Mouse (Mus musculus) midbrain, embryonic 15.5 days (tissue): ENCODE data around the gene Atp6v0a1. TPM values are rescaled to one million over a fixed set of nuclear protein-coding genes. Genes with fewer than 3 reads are reported as not detected.

Source experiments
- ATAC-seq: fragments of 200-750 bp; cut with Nextera tagmentation; replicated peaks from 2 replicates; pipeline ENCODE4 v1.8.0; 2017; ENCODE audit warnings: moderate TSS enrichment
- H3K27ac ChIP-seq: fragments of 300-500 bp; sonication (generic); 2 replicates; pipeline ENCODE4 v1.5.1; 2015; ENCODE audit warnings: mild to moderate bottlenecking, inconsistent platforms
- H3K27me3 ChIP-seq: fragments of 300-500 bp; sonication (generic); replicated peaks from 2 replicates; pipeline ENCODE4 v1.6.1; 2015; ENCODE audit warnings: inconsistent platforms
- H3K36me3 ChIP-seq: fragments of 300-500 bp; sonication (generic); replicated peaks from 2 replicates; pipeline ENCODE4 v1.6.1; 2015; ENCODE audit warnings: inconsistent platforms
- H3K4me1 ChIP-seq: fragments of 300-500 bp; sonication (generic); 2 replicates; pipeline ENCODE4 v1.6.1; 2015; ENCODE audit warnings: inconsistent platforms
- H3K4me2 ChIP-seq: fragments of 300-500 bp; sonication (generic); 2 replicates; pipeline ENCODE4 v1.6.1; 2015; ENCODE audit warnings: inconsistent platforms, mild to moderate bottlenecking, moderate library complexity
- H3K4me3 ChIP-seq: fragments of 300-500 bp; sonication (generic); 2 replicates; pipeline ENCODE4 v1.5.1; 2015; ENCODE audit warnings: mild to moderate bottlenecking, inconsistent platforms
- H3K9ac ChIP-seq: fragments of 300-500 bp; sonication (generic); 2 replicates; pipeline ENCODE4 v1.6.1; 2015; ENCODE audit warnings: mild to moderate bottlenecking, inconsistent platforms
- H3K9me3 ChIP-seq: fragments of 300-500 bp; sonication (generic); 2 replicates; pipeline ENCODE4 v1.6.1; 2016; ENCODE audit warnings: inconsistent platforms
- WGBS: fragments of 180-500 bp; shearing (Covaris S2); methylation state at CpG from one replicate; pipeline ENCODE4 v1.1.7; 2015; ENCODE audit warnings: mixed read lengths; 5-methylcytosine and 5-hydroxymethylcytosine counted together
- polyA plus RNA-seq: library from polyadenylated mRNA; unstranded; fragments of >200 nt; fragmentation: Nextera tagmentation; extraction: Ambion mirVana; gene quantifications from 2 replicates; pipeline ENCODE4 v1.2.1, GENCODE M21; 2015

The Atp6v0a1 gene
- polyA plus RNA-seq, 1 experiment from 2014 or later = 148 TPM

DNA sequence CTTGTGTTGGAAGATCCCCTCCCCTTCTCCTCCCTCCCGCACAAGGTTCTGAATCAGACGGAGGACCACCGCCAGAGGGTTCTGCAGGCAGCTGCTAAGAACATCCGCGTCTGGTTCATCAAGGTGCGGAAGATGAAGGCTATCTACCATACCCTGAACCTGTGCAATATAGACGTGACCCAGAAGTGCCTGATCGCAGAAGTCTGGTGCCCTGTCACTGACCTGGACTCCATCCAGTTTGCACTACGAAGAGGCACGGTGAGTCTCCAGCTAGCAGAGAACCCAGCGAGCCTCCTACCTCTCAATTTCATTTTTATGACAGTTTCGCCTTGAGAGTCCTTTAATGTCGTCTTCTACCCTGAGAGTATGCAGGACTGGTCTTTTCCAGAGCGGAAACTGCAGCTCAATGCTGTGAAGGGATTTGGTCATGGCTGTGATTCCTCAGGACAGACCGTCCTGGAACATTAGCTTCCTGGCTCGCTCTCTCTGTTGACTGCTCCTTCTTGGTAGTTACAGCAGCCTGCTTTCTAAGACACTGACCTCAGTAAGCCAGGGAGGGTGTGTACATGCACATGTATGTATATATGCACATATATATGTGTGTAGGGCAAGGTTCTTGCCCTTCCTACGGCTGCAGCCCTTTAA lies 24.7 kb downstream of the Atp6v0a1 start:
- WGBS = 95% methylated on average over 17 of the region's 17 CpGs
- Histone ChIP-seq H3K36me3 (peaks cover 62% of the 10 kb centered on the region), H3K4me1 (no peaks in the 10 kb centered on the region), H3K4me2 (no peak overlapping the region), H3K9ac (no peak overlapping the region), H3K4me3 (no peak overlapping the region), H3K27me3 (no peaks in the 10 kb centered on the region), H3K9me3 (no peaks in the 10 kb centered on the region), H3K27ac (no peak overlapping the region)
- no peak for ATAC-seq

DNA sequence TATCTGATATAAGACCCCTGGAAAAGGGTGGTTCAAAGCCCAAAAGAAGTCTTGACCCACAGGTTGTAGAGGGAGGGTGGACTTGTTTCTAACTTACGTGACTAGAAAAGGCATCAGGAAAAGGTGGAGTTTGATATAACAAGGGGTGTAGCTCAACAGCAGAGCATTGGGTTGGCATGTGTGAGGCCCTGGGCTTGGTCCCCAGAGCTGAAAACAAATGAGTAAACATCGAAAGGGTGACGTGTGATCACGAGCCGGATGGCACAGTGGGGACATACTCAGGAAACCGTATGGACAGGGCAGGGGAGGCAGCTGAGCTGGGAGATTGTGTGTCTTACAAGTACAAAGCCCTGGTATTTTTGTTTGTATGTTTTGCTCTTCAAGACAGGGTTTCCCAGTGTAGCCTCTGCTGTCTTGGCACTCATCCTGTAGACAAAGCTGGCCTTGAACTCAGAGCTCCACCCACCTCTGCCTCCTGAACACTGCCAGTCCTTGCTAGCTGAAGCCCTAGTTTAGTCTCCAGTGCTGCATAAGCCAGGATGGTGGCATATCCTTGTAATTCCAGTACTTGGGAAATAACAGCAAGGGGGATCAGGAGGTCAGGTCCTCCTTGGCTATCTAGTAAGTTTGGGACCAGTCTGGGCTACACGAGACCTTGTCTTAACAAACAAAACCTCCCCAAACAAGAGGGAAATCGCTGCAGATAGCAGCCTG lies 25.5 kb downstream of the Atp6v0a1 start:
- Histone ChIP-seq H3K9me3 (no peaks in the 10 kb centered on the region), H3K4me1 (no peaks in the 10 kb centered on the region), H3K4me3 (no peak overlapping the region), H3K9ac (no peak overlapping the region), H3K27ac (no peak overlapping the region), H3K27me3 (no peaks in the 10 kb centered on the region), H3K4me2 (no peak overlapping the region), H3K36me3 (peaks cover 63% of the 10 kb centered on the region)
- WGBS = 94% methylated on average over 8 of the region's 8 CpGs
- no peak for ATAC-seq

DNA sequence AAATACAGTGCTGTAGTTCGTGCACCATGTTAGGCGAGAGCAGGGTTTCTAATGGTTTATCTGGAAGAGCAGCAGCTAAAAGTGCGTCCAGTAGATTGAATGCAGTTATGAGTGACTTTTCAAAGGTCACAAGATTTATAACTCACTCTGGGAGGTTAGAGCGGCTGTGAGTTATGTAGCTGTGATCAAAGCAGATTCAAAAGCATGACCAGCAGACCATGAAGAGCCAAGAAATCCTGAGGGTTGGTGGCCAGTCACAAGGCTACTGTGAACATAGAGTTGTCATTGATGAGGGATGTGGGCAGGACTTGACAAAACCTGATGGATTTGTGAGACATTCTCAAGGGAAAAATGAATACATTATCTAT lies 26.1 kb downstream of the Atp6v0a1 start:
- no peak overlapping the region for H3K9ac ChIP-seq
- H3K27me3 ChIP-seq = no peaks in the 10 kb centered on the region
- H3K36me3 ChIP-seq = peaks cover 62% of the 10 kb centered on the region
- no peak overlapping the region for H3K4me2 ChIP-seq
- H3K27ac ChIP-seq = no peak overlapping the region
- H3K4me3 ChIP-seq = no peak overlapping the region
- WGBS = 86% methylated on average over 4 of the region's 4 CpGs
- H3K9me3 ChIP-seq = no peaks in the 10 kb centered on the region
- ATAC-seq = no peak
- no peaks in the 10 kb centered on the region for H3K4me1 ChIP-seq

DNA sequence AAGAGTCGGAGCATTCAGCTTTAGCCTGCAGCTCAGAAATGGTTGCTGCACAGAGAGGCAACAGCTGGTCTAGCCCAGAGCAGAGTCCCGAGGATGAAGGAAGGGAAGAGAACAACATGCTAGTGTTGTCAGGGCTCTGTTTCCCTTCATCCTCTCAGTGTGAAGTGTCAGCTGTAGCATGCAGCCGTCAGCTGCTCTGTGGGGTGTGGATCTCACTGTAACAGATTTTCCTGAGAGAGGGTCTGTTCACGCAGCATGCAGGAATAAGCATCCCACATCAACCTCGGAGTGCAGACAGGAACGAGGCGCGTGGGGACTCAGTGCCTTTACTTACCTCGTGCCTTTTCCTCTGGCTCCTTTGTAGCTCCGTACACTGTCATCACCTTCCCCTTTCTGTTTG lies 28.5 kb downstream of the Atp6v0a1 start:
- H3K4me3 ChIP-seq = no peak overlapping the region
- no peaks in the 10 kb centered on the region for H3K4me1 ChIP-seq
- 84% methylated on average over 10 of the region's 10 CpGs for WGBS
- H3K36me3 ChIP-seq = peaks cover 55% of the 10 kb centered on the region
- H3K9ac ChIP-seq = no peak overlapping the region
- no peak overlapping the region for H3K4me2 ChIP-seq
- H3K27me3 ChIP-seq = no peaks in the 10 kb centered on the region
- no peaks in the 10 kb centered on the region for H3K9me3 ChIP-seq
- no peak for ATAC-seq
- H3K27ac ChIP-seq = no peak overlapping the region

DNA sequence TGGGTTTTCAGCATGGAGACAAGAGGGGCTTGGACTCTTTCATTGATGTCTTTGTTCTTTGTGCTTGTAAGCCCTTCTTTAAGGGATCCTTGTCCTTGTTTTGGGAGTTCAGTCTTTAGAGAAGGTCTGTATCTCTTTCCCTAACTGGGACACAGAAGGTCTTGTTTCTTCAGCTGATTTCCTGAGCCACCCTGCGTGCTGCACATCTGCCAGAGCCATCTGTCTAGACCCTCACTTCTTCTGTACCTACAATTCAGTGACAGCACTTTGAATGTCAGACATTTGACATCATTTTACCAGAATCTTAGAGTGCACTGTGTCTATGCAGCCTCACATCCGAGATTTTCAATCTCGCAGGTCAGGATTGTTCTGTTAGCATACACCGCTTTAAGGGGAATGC lies 36.6 kb downstream of the Atp6v0a1 start:
- 90% methylated on average over 4 of the region's 4 CpGs for WGBS
- Histone ChIP-seq H3K9me3 (no peaks in the 10 kb centered on the region), H3K36me3 (peaks cover 59% of the 10 kb centered on the region), H3K4me2 (no peak overlapping the region), H3K9ac (no peak overlapping the region), H3K4me3 (no peak overlapping the region), H3K4me1 (no peaks in the 10 kb centered on the region), H3K27me3 (no peaks in the 10 kb centered on the region), H3K27ac (no peak overlapping the region)
- ATAC-seq = no peak

DNA sequence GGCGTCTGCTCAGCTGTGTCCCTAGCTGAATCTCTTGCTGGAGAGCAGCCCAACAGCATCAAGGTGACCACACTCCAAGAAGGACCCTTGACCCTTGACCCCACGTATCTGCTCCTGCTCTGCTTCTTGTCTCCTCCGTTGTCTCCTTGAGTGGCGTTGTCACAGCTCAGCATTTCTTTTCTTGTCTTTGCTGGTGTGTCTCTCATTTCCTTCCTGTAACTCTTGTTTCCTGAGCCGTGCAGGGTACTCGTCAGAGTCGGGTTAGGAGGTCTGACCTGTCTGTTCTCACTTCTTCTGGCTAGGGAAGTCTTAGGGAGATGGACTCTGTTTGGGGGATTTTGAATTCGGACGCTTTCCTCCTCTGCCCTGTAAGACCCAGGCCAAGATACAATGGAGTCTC lies 37.2 kb downstream of the Atp6v0a1 start:
- Histone ChIP-seq H3K4me2 (no peak overlapping the region), H3K36me3 (peaks cover 55% of the 10 kb centered on the region), H3K9ac (no peak overlapping the region), H3K27me3 (no peaks in the 10 kb centered on the region), H3K4me3 (no peak overlapping the region), H3K4me1 (no peaks in the 10 kb centered on the region), H3K9me3 (no peaks in the 10 kb centered on the region), H3K27ac (no peak overlapping the region)
- 65% methylated on average over 9 of the region's 9 CpGs for WGBS
- ATAC-seq = no peak

DNA sequence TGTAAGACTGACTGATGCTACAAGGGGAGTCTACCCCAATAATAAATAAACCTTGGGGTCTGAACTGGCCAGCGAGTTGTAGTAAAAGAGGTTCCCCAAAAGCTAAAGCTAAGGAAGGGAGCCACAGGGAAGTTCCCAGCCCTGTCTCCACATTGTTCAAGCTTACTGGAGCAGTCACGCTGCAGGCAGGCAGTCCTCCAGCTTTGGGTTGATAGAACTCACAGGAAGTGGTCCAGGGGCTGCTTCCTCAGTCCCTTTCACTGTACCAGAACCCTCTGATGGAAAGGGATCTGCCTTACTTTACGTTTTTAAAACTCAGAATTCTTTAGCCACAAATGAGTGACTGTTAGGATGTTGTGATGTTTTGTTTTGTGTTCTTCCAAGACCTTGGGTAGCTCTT lies 38.2 kb downstream of the Atp6v0a1 start:
- Histone ChIP-seq H3K9me3 (no peaks in the 10 kb centered on the region), H3K4me1 (no peaks in the 10 kb centered on the region), H3K4me2 (no peak overlapping the region), H3K36me3 (peaks cover 64% of the 10 kb centered on the region), H3K27ac (no peak overlapping the region), H3K27me3 (no peaks in the 10 kb centered on the region), H3K9ac (no peak overlapping the region), H3K4me3 (no peak overlapping the region)
- ATAC-seq = no peak
- WGBS = 73% methylated on average over 3 of the region's 3 CpGs

DNA sequence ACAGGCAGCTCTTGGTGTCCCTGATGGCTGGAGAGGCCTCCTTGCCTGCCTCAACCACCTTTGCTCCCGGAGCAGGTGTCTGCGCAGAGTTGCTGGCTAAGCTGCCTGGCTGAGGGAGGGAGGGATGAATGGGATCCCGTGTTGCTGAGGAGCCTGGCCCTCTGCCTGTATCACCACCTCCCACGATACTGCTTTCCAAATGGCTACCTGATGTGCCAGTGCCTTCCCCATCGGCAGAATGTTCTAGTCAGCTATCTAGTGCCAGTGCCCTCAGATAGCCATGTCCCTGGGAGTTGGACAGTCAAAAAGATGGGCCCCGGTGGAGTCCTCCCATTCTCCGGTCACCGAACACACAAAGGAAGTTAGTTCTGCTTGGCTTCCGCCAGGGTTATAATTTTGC lies 41.1 kb downstream of the Atp6v0a1 start:
- H3K9ac ChIP-seq = no peak overlapping the region
- H3K36me3 ChIP-seq = peaks cover 62% of the 10 kb centered on the region
- H3K4me1 ChIP-seq = no peaks in the 10 kb centered on the region
- no peak overlapping the region for H3K4me3 ChIP-seq
- H3K9me3 ChIP-seq = no peaks in the 10 kb centered on the region
- WGBS = 86% methylated on average over 9 of the region's 9 CpGs
- no peaks in the 10 kb centered on the region for H3K27me3 ChIP-seq
- no peak for ATAC-seq
- no peak overlapping the region for H3K27ac ChIP-seq
- H3K4me2 ChIP-seq = no peak overlapping the region

DNA sequence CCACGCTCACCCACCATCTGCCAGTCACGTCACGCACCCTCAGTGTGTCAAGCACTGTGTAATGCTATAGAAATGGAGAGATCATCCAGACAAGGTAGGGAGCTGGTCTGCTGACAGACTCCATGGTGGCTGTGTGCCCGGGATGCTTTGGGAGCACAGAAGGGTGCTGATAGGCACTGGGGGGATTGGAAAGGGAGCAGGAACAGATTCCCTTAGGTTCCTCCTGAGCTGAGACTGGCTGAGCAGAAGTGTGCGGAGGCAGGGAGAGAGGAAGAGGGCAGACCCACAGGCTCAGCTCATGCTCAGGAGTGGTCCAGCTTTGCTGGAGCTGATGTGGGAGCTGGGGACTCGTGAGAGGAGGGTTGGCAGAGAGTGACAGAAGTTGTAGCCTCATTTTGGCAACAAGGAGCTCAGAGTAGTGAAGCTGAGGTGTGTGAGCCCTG lies 41.8 kb downstream of the Atp6v0a1 start:
- H3K4me2 ChIP-seq = no peak overlapping the region
- no peaks in the 10 kb centered on the region for H3K9me3 ChIP-seq
- H3K27me3 ChIP-seq = no peaks in the 10 kb centered on the region
- H3K36me3 ChIP-seq = peaks cover 66% of the 10 kb centered on the region
- no peak overlapping the region for H3K27ac ChIP-seq
- WGBS = 82% methylated on average over 6 of the region's 6 CpGs
- no peak for ATAC-seq
- no peaks in the 10 kb centered on the region for H3K4me1 ChIP-seq
- H3K4me3 ChIP-seq = no peak overlapping the region
- H3K9ac ChIP-seq = no peak overlapping the region

DNA sequence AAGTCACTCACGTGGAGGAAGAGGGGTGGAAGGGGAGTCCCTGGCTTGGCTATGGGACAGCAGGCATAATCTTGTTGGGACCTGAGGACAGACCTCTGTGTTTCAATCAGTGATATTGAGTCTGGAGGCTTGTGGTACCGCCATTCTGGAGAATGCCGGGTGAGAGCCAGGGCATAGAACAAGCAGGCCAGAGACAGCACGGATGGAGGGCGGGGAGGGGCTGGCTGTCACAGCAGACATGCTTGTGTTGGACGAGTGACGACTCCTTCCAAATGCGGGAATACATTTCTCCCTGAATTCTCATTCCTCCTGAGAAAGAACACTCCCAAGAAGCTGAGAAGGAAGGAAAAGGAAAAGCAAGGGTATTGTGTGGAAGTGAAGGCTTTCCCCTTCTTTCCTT lies 42.4 kb downstream of the Atp6v0a1 start:
- Histone ChIP-seq H3K27me3 (no peaks in the 10 kb centered on the region), H3K36me3 (peaks cover 68% of the 10 kb centered on the region), H3K4me1 (no peaks in the 10 kb centered on the region), H3K4me2 (no peak overlapping the region), H3K4me3 (no peak overlapping the region), H3K9ac (no peak overlapping the region), H3K27ac (no peak overlapping the region), H3K9me3 (no peaks in the 10 kb centered on the region)
- no peak for ATAC-seq
- 85% methylated on average over 8 of the region's 8 CpGs for WGBS

DNA sequence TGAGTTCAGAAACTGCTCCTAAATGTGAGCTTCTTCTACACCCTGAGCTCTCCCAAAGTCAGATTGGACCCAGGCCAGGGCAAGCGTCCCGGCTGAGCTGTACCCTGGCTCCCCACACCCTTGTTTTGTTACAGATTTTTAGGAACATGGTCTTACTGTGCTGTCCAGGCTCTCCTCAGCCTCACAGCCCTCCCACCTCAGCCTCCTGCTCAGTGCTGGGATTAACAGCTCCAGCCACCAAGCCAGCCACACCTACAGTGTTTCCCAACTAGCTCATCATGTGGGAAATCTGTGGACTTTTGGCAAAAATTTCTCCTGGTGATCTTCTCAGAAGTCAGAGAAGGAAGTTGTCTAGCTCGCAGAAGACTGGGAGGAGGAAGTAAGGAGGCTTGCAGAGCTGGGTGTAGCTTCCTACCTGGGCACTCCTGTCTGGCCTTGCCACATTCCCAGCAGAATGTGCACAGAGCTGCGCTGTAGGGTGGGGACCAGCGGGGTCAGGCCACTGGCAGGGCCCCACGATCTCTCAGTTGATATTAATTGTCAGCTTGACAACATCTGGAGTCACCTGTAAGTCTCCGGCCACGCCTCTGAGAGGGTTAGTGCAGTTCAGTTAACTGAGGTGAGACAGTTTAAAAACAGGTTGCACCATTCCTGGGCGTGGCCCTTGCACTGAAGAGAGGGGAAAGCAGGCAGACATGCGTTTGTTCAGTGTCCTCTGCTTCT lies 43.7 kb downstream of the Atp6v0a1 start:
- H3K4me3 ChIP-seq = no peak overlapping the region
- WGBS = 92% methylated on average over 10 of the region's 10 CpGs
- no peaks in the 10 kb centered on the region for H3K4me1 ChIP-seq
- H3K36me3 ChIP-seq = peaks cover 55% of the 10 kb centered on the region
- ATAC-seq = no peak
- no peak overlapping the region for H3K27ac ChIP-seq
- H3K9ac ChIP-seq = no peak overlapping the region
- H3K4me2 ChIP-seq = no peak overlapping the region
- no peaks in the 10 kb centered on the region for H3K9me3 ChIP-seq
- no peaks in the 10 kb centered on the region for H3K27me3 ChIP-seq

DNA sequence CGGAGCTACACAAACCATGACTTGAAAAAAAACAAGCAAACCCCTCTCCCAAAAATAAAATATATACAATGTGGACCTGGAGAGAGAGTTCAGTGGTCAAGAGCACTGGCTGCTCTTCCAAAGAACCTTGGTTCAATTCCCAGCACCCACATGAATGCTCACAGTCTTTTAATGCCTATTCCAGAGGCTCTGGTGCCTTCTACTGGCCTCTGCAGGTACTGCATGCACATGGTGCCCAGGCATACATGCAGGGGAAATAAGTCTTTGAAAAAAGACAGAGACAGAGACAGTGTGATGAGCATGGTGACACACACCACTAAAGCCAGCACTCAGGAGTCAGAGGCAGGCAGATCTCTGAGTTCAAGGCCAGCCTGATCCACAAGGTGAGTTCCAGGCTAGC lies 44.7 kb downstream of the Atp6v0a1 start:
- H3K27me3 ChIP-seq = no peaks in the 10 kb centered on the region
- WGBS = 100% methylated on average over 1 of the region's 1 CpGs
- H3K27ac ChIP-seq = no peak overlapping the region
- no peak overlapping the region for H3K9ac ChIP-seq
- H3K4me3 ChIP-seq = no peak overlapping the region
- no peak for ATAC-seq
- peaks cover 55% of the 10 kb centered on the region for H3K36me3 ChIP-seq
- no peak overlapping the region for H3K4me2 ChIP-seq
- H3K9me3 ChIP-seq = no peaks in the 10 kb centered on the region
- H3K4me1 ChIP-seq = no peaks in the 10 kb centered on the region
